Mouse (Mus musculus): Measurements from ENCODE around the gene Rb1. TPM values are rescaled to one million over a fixed set of nuclear protein-coding genes. Genes with fewer than 3 reads are reported as not detected.
A peak's percentile ranks its signal among the peaks of the same experiment; 100 is the strongest.

Gene Rb1
- polyA plus RNA-seq, 1 experiment: 3.2 TPM

- H3K4me3 ChIP-seq (replicated peaks): no peak overlapping the region
- TF ChIP-seq GATA1 (IDR thresholded peaks at IDR 0.05; ENCODE audit: low read length): no peak
- no peak for TF ChIP-seq TAL1 (IDR thresholded peaks at IDR 0.05; ENCODE audit: low read length)
- H3K36me3 ChIP-seq (ENCODE audit: control insufficient read depth): peaks cover 89% of the 10 kb centered on the region
- no peaks in the 10 kb centered on the region for H3K9me3 ChIP-seq (ENCODE audit: control insufficient read depth, low read length)
- peaks cover 1% of the 10 kb centered on the region; the same call in 1 of the 2 replicates for H3K4me1 ChIP-seq (ENCODE audit: control insufficient read depth)
- no peaks in the 10 kb centered on the region for H3K27me3 ChIP-seq (ENCODE audit: control insufficient read depth)
These were observed 67.4 kb downstream of the Rb1 start for GRCm38 (mm10) chr14:73258181-73258580.

- H3K36me3 ChIP-seq (ENCODE audit: control insufficient read depth): peaks cover 88% of the 10 kb centered on the region
- no peak overlapping the region for H3K4me3 ChIP-seq (replicated peaks)
- H3K27me3 ChIP-seq (ENCODE audit: control insufficient read depth): no peaks in the 10 kb centered on the region
- TF ChIP-seq TAL1 (IDR thresholded peaks at IDR 0.05; ENCODE audit: low read length): no peak
- no peak for TF ChIP-seq GATA1 (IDR thresholded peaks at IDR 0.05; ENCODE audit: low read length)
- no peaks in the 10 kb centered on the region for H3K9me3 ChIP-seq (ENCODE audit: control insufficient read depth, low read length)
- H3K4me1 ChIP-seq (ENCODE audit: control insufficient read depth): peaks cover 1% of the 10 kb centered on the region; the same call in 1 of the 2 replicates
These were observed 68.3 kb downstream of the Rb1 start for GRCm38 (mm10) chr14:73257348-73257747.

GRCm38 (mm10) chr14:73255426-73255970 is 70.1 kb downstream of the Rb1 start:
- H3K4me3 ChIP-seq (replicated peaks): no peak overlapping the region
- peaks cover 1% of the 10 kb centered on the region; the same call in 1 of the 2 replicates for H3K4me1 ChIP-seq (ENCODE audit: control insufficient read depth)
- no peaks in the 10 kb centered on the region for H3K9me3 ChIP-seq (ENCODE audit: control insufficient read depth, low read length)
- no peaks in the 10 kb centered on the region for H3K27me3 ChIP-seq (ENCODE audit: control insufficient read depth)
- TF ChIP-seq GATA1 (IDR thresholded peaks at IDR 0.05; ENCODE audit: low read length): no peak
- TF ChIP-seq TAL1 (IDR thresholded peaks at IDR 0.05; ENCODE audit: low read length): no peak
- peaks cover 88% of the 10 kb centered on the region for H3K36me3 ChIP-seq (ENCODE audit: control insufficient read depth)

GRCm38 (mm10) chr14:73254412-73254811 is 71.2 kb downstream of the Rb1 start:
- TF ChIP-seq TAL1 (IDR thresholded peaks at IDR 0.05; ENCODE audit: low read length) (no peak), GATA1 (IDR thresholded peaks at IDR 0.05; ENCODE audit: low read length) (no peak)
- Histone ChIP-seq H3K27me3 (ENCODE audit: control insufficient read depth) (no peaks in the 10 kb centered on the region), H3K9me3 (ENCODE audit: control insufficient read depth, low read length) (no peaks in the 10 kb centered on the region), H3K4me3 (replicated peaks) (no peak overlapping the region), H3K36me3 (ENCODE audit: control insufficient read depth) (peaks cover 87% of the 10 kb centered on the region), H3K4me1 (ENCODE audit: control insufficient read depth) (peaks cover 1% of the 10 kb centered on the region; the same call in 1 of the 2 replicates)

GRCm38 (mm10) chr14:73253453-73254251 is 72.0 kb downstream of the Rb1 start:
- H3K36me3 ChIP-seq (ENCODE audit: control insufficient read depth): peaks cover 85% of the 10 kb centered on the region
- TF ChIP-seq GATA1 (IDR thresholded peaks at IDR 0.05; ENCODE audit: low read length): no peak
- TF ChIP-seq TAL1 (IDR thresholded peaks at IDR 0.05; ENCODE audit: low read length): no peak
- H3K4me1 ChIP-seq (ENCODE audit: control insufficient read depth): peaks cover 1% of the 10 kb centered on the region; the same call in 1 of the 2 replicates
- H3K4me3 ChIP-seq (replicated peaks): no peak overlapping the region
- no peaks in the 10 kb centered on the region for H3K9me3 ChIP-seq (ENCODE audit: control insufficient read depth, low read length)
- H3K27me3 ChIP-seq (ENCODE audit: control insufficient read depth): no peaks in the 10 kb centered on the region

GRCm38 (mm10) chr14:73252276-73252675 is 73.3 kb downstream of the Rb1 start:
- Histone ChIP-seq H3K36me3 (ENCODE audit: control insufficient read depth) (peaks cover 85% of the 10 kb centered on the region), H3K4me1 (ENCODE audit: control insufficient read depth) (peaks cover 1% of the 10 kb centered on the region; the same call in 1 of the 2 replicates)

GRCm38 (mm10) chr14:73250056-73250455 is 75.6 kb downstream of the Rb1 start:
- H3K4me1 ChIP-seq (ENCODE audit: control insufficient read depth): peaks cover 1% of the 10 kb centered on the region; the same call in 1 of the 2 replicates
- no peaks in the 10 kb centered on the region for H3K27me3 ChIP-seq (ENCODE audit: control insufficient read depth)
- H3K9me3 ChIP-seq (ENCODE audit: control insufficient read depth, low read length): no peaks in the 10 kb centered on the region
- no peak overlapping the region for H3K4me3 ChIP-seq (replicated peaks)
- no peak for TF ChIP-seq TAL1 (IDR thresholded peaks at IDR 0.05; ENCODE audit: low read length)
- H3K36me3 ChIP-seq (ENCODE audit: control insufficient read depth): peaks cover 84% of the 10 kb centered on the region

More at GRCm38 (mm10) chr14:73252276-73252675, 73.3 kb downstream of the Rb1 start:
- H3K4me3 ChIP-seq (replicated peaks): no peak overlapping the region
- TF ChIP-seq GATA1 (IDR thresholded peaks at IDR 0.05; ENCODE audit: low read length) (no peak), TAL1 (IDR thresholded peaks at IDR 0.05; ENCODE audit: low read length) (no peak)
- H3K27me3 ChIP-seq (ENCODE audit: control insufficient read depth): no peaks in the 10 kb centered on the region
- no peaks in the 10 kb centered on the region for H3K9me3 ChIP-seq (ENCODE audit: control insufficient read depth, low read length)

GRCm38 (mm10) chr14:73244061-73244597 is 81.5 kb downstream of the Rb1 start:
- Histone ChIP-seq H3K36me3 (ENCODE audit: control insufficient read depth) (peaks cover 73% of the 10 kb centered on the region), H3K4me1 (ENCODE audit: control insufficient read depth) (peaks cover 4% of the 10 kb centered on the region), H3K9me3 (ENCODE audit: control insufficient read depth, low read length) (no peaks in the 10 kb centered on the region), H3K27me3 (ENCODE audit: control insufficient read depth) (no peaks in the 10 kb centered on the region), H3K4me3 (replicated peaks) (no peak overlapping the region)
- TF ChIP-seq GATA1 (IDR thresholded peaks at IDR 0.05; ENCODE audit: low read length): no peak
- TF ChIP-seq TAL1 (IDR thresholded peaks at IDR 0.05; ENCODE audit: low read length): no peak

- Histone ChIP-seq H3K27me3 (ENCODE audit: control insufficient read depth) (no peaks in the 10 kb centered on the region), H3K4me1 (ENCODE audit: control insufficient read depth) (peaks cover 22% of the 10 kb centered on the region), H3K9me3 (ENCODE audit: control insufficient read depth, low read length) (no peaks in the 10 kb centered on the region), H3K36me3 (ENCODE audit: control insufficient read depth) (peaks cover 77% of the 10 kb centered on the region), H3K4me3 (replicated peaks) (peak overlapping the region; percentile 53)
- no peak for TF ChIP-seq GATA1 (IDR thresholded peaks at IDR 0.05; ENCODE audit: low read length)
- TF ChIP-seq TAL1 (IDR thresholded peaks at IDR 0.05; ENCODE audit: low read length): no peak
These were observed 85.8 kb downstream of the Rb1 start for GRCm38 (mm10) chr14:73239857-73240256.
